Mouse (Mus musculus) forebrain, postnatal 0 days (tissue): ENCODE data around the gene Gm11232. TPM values are rescaled to one million over a fixed set of nuclear protein-coding genes. Genes with fewer than 3 reads are reported as not detected.

Experiments used
- ATAC-seq: fragments of 200-750 bp; cut with Nextera tagmentation; 2 replicates; pipeline ENCODE4 v1.8.0; 2017; ENCODE audit warnings: mild to moderate bottlenecking, moderate library complexity
- DNase-seq: peaks from one replicate; pipeline ENCODE4 v3.0.0-alpha.2; 2015
- H3K27ac ChIP-seq: fragments of 300-500 bp; sonication (generic); 2 replicates; pipeline ENCODE4 v1.5.1; 2014; ENCODE audit warnings: low read depth, mild to moderate bottlenecking, antibody characterized with exemption, low read length, moderate library complexity, mixed read lengths
- H3K27me3 ChIP-seq: fragments of 300-500 bp; sonication (generic); 2 replicates; pipeline ENCODE4 v1.6.1; 2014; ENCODE audit warnings: mild to moderate bottlenecking, low read length, mixed read lengths; ENCODE audit not compliant: insufficient read depth
- H3K36me3 ChIP-seq: fragments of 300-500 bp; sonication (generic); 2 replicates; pipeline ENCODE4 v1.6.1; 2014; ENCODE audit warnings: mild to moderate bottlenecking, moderate library complexity; ENCODE audit not compliant: insufficient read depth
- H3K4me1 ChIP-seq: fragments of 300-500 bp; sonication (generic); 2 replicates; pipeline ENCODE4 v1.6.1; 2014; ENCODE audit warnings: antibody characterized with exemption; ENCODE audit not compliant: insufficient read depth
- H3K4me2 ChIP-seq: fragments of 300-500 bp; sonication (generic); 2 replicates; pipeline ENCODE4 v1.6.1; 2014; ENCODE audit warnings: low read depth, mild to moderate bottlenecking, moderate library complexity
- H3K4me3 ChIP-seq: fragments of 300-500 bp; sonication (generic); 2 replicates; pipeline ENCODE4 v1.5.1; 2014; ENCODE audit warnings: low read depth, low read length, mixed read lengths
- H3K9ac ChIP-seq: fragments of 300-500 bp; sonication (generic); 2 replicates; pipeline ENCODE4 v1.6.1; 2014; ENCODE audit warnings: mild to moderate bottlenecking
- H3K9me3 ChIP-seq: fragments of 300-500 bp; sonication (generic); 2 replicates; pipeline ENCODE4 v1.6.1; 2016; ENCODE audit warnings: low read length
- CTCF ChIP-seq: sonication (generic); IDR thresholded peaks from 2 replicates; pipeline ENCODE4 v1.5.1; 2016; ENCODE audit warnings: antibody characterized with exemption, control low read depth, low read depth
- WGBS: fragments of 180-500 bp; shearing (Covaris S2); extraction: QIAGEN DNeasy Blood & Tissue Kit; methylation state at CpG from one replicate; pipeline ENCODE4 v1.1.7; 2014; 5-methylcytosine and 5-hydroxymethylcytosine counted together
- polyA plus RNA-seq: library from polyadenylated mRNA; unstranded; fragments of >200 nt; fragmentation: Nextera tagmentation; extraction: Ambion mirVana; gene quantifications from 2 replicates; pipeline ENCODE4 v1.2.1, GENCODE M21; 2015
- total RNA-seq: library from RNA; depleted of rRNA; stranded (reverse); fragments of >200 nt; gene quantifications from 2 replicates; pipeline ENCODE4 v1.2.3, GENCODE M21; 2014; rRNA removed

The Gm11232 gene
- 6.7 TPM in 1 of 2 replicates, not detected in the other for total RNA-seq
- not detected in 2 replicates for polyA plus RNA-seq

DNA sequence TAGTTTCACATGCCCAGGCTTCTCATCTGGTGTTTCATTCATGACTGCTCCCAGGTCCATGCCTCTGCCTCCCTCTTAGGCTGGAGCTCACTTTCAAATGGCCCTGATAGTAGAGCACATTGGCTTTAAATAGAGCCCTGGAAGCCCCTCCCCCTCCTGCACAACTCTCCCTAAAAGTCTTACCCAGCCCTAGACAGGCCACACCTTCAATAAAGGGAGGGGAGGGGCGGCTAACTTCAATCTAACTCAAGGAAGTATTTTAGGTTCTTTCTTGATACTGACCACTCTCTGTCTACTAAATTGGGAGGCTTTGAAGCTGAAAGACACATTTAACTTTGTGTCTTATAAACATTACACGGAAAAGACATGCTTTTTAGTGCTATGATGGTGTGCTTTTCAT lies at the start of gene Gm11232:
Gm11232 (minus strand) TSS at position 101 of the 400 bp plus-strand sequence.
- Histone ChIP-seq H3K4me3 (no peak within 1 kb of the TSS), H3K9ac (no peak within 1 kb of the TSS), H3K36me3 (no peaks in the 10 kb centered on the region), H3K27ac (no peak within 1 kb of the TSS), H3K9me3 (no peaks in the 10 kb centered on the region), H3K4me1 (no peaks in the 10 kb centered on the region), H3K27me3 (no peaks in the 10 kb centered on the region), H3K4me2 (no peak within 1 kb of the TSS)
- WGBS: 84% methylated on average over 2 of the region's 2 CpGs
- no peak for DNase-seq
- TF ChIP-seq CTCF: no peak
- no peak for ATAC-seq

DNA sequence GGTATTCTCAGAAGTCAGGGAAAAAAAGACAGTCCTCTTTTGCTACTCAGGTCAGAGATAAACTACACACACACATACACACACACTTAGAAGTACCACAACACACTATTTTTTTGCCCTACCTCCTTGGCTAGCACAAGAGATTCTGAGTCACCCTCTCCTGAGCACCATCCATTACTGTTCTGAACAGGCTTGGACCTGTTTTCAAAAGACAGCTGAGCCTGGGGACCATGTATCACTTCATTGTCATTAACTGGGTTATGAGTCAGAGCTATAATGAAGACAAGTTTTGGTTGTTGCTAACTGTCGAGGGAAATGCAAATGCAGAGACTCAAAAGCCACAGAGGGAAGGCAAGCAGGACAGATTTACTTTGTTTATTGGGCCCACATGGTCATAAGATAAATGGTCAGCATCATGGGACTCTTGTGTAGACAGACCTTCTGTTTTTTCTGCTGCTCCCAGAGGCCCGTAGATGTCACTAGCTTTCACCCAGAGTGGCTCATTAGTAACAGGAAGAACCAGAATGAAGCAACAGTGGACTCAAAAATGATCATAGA lies 48.3 kb upstream of the Gm11232 start:
- H3K4me1 ChIP-seq: no peaks in the 10 kb centered on the region
- ATAC-seq (no peak), DNase-seq (no peak)
- no peak overlapping the region for H3K9ac ChIP-seq
- no peaks in the 10 kb centered on the region for H3K36me3 ChIP-seq
- no peaks in the 10 kb centered on the region for H3K9me3 ChIP-seq
- H3K27ac ChIP-seq: no peak overlapping the region
- no peak for TF ChIP-seq CTCF
- no peak overlapping the region for H3K4me3 ChIP-seq
- no peaks in the 10 kb centered on the region for H3K27me3 ChIP-seq
- H3K4me2 ChIP-seq: no peak overlapping the region
- 78% methylated on average over 2 of the region's 2 CpGs for WGBS

DNA sequence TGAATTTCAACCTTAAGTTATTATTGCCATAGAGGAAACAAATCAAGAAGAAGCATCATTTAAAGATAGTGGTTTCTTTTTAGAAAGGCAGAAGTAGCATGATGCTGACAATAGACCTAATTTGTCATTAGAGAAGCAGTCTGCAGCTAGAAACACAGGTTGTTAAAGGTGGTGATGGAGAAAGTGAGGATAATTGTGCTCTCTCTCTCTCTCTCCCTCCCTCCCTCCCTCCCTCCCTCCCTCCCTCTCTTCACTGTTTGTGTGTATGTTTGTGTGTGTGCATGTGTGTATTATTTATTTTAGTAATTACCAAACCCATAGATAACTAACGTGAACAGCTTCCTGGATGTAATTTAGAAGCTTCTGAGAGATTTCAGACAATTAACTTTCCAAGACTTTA lies 7.8 kb upstream of the Gm11232 start:
- ATAC-seq: no peak
- no peak overlapping the region for H3K4me3 ChIP-seq
- DNase-seq: no peak
- H3K9me3 ChIP-seq: no peaks in the 10 kb centered on the region
- no peaks in the 10 kb centered on the region for H3K4me1 ChIP-seq
- no peak overlapping the region for H3K27ac ChIP-seq
- no peak for TF ChIP-seq CTCF
- H3K27me3 ChIP-seq: no peaks in the 10 kb centered on the region
- no peaks in the 10 kb centered on the region for H3K36me3 ChIP-seq
- no peak overlapping the region for H3K9ac ChIP-seq
- no peak overlapping the region for H3K4me2 ChIP-seq
- WGBS: 42% methylated on average over 1 of the region's 1 CpGs

DNA sequence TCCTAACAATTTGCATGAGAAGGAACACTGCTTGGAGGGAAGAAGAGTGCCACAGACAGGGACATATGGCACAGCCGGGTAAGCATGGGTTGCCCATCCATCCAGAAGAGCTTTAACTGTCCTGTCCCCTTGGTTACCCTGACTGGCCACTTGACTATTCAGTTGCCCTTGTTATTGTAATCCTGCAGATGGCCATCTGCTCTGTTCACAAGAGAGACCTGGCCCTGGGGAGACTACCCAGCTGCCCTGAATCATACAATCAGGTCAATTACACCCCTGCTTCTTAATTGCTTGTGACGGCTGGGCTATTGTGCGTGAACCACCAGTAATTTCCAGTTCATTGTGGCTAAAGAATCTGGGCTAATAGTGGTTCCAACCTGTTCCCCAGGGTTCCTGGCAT lies 7.3 kb upstream of the Gm11232 start:
- H3K36me3 ChIP-seq: no peaks in the 10 kb centered on the region
- no peak overlapping the region for H3K9ac ChIP-seq
- peak; percentile 18 for DNase-seq
- no peak for TF ChIP-seq CTCF
- no peaks in the 10 kb centered on the region for H3K4me1 ChIP-seq
- H3K4me3 ChIP-seq: no peak overlapping the region
- 9% methylated on average over 3 of the region's 3 CpGs for whole genome bisulfite sequencing
- H3K4me2 ChIP-seq: no peak overlapping the region
- no peaks in the 10 kb centered on the region for H3K9me3 ChIP-seq
- ATAC-seq: peak; percentile 94
- no peaks in the 10 kb centered on the region for H3K27me3 ChIP-seq
- no peak overlapping the region for H3K27ac ChIP-seq

DNA sequence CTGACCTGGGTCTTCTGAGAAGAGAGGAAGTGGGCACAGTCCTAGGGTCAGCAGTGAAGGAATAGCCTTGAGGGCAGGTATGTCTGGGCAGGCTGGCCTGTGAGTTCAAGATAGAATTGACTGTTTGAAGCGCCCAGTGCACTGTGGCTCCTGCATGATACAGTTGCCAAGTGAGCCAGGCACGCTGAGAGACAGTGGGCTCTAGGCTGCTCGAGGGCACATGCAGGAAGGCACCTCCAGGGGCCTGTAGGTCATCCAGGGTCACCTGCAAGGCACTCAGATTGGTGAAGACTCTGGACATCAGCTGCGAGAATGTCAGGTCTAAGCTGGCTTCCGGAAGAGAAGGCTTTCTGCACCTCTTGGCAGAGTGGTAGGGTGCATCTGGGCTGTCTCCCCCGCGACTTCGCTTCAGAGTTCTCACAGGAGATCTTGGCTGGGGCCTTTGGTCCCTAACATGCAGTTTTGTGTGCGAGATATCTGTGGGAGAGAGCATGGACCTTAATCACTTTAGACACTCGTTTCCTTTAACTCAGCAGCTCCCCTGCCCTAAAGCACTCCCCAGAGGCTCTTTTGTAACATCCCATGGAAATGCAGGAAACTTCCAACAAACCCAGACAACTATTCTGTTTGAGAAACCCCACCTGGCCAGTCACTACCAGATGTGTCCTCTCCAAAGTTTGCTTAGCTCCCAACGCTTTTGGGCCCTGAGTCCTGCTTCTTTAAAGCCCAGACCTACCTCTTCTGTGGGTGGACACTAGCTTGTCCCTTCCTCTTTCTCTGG lies 1.1 kb downstream of the Gm11232 start:
- H3K4me3 ChIP-seq: no peak overlapping the region
- no peak overlapping the region for H3K9ac ChIP-seq
- no peak for TF ChIP-seq CTCF
- no peaks in the 10 kb centered on the region for H3K36me3 ChIP-seq
- no peak overlapping the region for H3K4me2 ChIP-seq
- ATAC-seq (no peak), DNase-seq (no peak)
- no peaks in the 10 kb centered on the region for H3K27me3 ChIP-seq
- no peaks in the 10 kb centered on the region for H3K4me1 ChIP-seq
- no peak overlapping the region for H3K27ac ChIP-seq
- 84% methylated on average over 11 of the region's 11 CpGs for WGBS
- no peaks in the 10 kb centered on the region for H3K9me3 ChIP-seq

DNA sequence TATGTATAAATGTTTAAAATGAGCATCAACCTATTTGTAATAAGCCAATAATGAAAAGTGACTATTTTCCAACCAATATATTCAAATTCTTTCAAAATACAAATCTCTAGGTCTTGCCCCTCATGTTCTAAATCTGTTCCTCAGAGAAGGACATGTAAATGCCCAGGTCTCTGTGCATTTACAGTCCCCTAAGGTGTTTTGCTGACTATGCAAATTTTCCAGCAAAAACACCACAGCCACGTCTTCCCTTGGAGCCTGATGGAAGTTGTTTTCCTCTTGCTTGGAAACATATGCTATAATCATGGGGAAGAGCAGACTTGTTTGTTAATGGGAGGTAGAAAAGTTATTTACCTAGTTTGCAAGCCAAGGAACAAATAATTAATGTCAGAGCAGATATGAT lies 12.0 kb downstream of the Gm11232 start:
- Histone ChIP-seq H3K27ac (no peak overlapping the region), H3K4me3 (no peak overlapping the region), H3K27me3 (no peaks in the 10 kb centered on the region), H3K9ac (no peak overlapping the region), H3K36me3 (no peaks in the 10 kb centered on the region), H3K4me2 (no peak overlapping the region), H3K9me3 (no peaks in the 10 kb centered on the region), H3K4me1 (no peaks in the 10 kb centered on the region)
- no peak for TF ChIP-seq CTCF
- ATAC-seq (no peak), DNase-seq (no peak)
- WGBS: 56% methylated on average over 1 of the region's 1 CpGs

DNA sequence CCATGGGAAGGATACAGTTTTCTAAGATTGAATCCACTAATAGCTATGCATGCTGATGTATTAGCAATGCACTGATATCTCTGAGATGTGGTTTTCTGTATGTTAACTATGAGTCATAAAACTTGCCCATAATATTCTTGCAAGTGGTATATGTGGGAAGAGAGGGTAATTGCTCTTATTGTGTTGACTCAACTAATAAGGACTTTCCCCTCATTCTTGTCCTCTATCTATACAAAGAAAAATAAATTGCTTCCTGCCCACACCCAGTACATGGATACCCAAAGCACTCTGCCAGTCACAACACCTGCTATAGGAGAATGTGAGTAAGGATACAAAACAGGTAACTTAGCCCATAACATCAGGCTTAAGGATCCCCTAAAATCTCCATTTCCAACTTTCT lies 21.2 kb downstream of the Gm11232 start:
- no peak for TF ChIP-seq CTCF
- H3K4me1 ChIP-seq: no peaks in the 10 kb centered on the region
- ATAC-seq (no peak), DNase-seq (no peak)
- no peaks in the 10 kb centered on the region for H3K9me3 ChIP-seq
- H3K27me3 ChIP-seq: no peaks in the 10 kb centered on the region
- H3K27ac ChIP-seq: no peak overlapping the region
- H3K36me3 ChIP-seq: no peaks in the 10 kb centered on the region
- no peak overlapping the region for H3K4me2 ChIP-seq
- H3K4me3 ChIP-seq: no peak overlapping the region
- no peak overlapping the region for H3K9ac ChIP-seq
